Mouse (Mus musculus) heart, postnatal 10 days (tissue): Measurements from ENCODE around the gene Olfr655. TPM values are rescaled to one million over a fixed set of nuclear protein-coding genes. Genes with fewer than 3 reads are reported as not detected.

ENCODE experiments used
- DNase-seq, 2 experiments: peaks; one replicate each; pipeline ENCODE4 v3.0.0; 2021
- intact Hi-C: fragments of 180-260 bp; cut with DNase I; formaldehyde crosslinking; loops from one replicate; pipeline ENCODE4 v1.15.1; 2025
- total RNA-seq, 2 experiments: library from RNA; stranded (reverse); gene quantifications; 2 replicates each; pipeline ENCODE4 v1.2.3; 2021

Olfr655 gene
- total RNA-seq, result not detected

DNA sequence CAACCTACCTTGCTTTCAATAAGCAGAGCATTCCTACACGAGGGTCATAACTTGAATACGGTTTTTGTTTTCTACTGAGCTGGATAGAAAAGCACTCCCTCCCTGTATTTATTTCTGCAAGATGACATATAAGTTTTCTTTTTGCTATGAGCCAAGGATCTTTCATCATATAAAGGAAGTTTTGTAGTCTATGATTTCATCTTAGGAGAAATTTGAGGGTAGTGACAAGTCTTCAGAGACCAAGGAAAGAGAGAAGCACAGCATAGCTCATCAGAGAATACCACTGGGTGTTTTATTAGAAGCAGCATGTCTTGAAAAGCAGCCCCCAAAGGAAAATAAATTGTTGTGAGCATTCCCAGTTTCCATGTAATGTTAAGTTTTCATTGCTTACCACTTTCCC lies at the start of gene Olfr655:
Olfr655 (minus strand) TSS at position 101 of the 400 bp plus-strand sequence.
- intact Hi-C loops, result loop anchor here (5.0 kb wide), 1 partner anchor 154 kb away; no protein-coding TSS in a partner anchor
- DNase-seq, result no peak

DNA sequence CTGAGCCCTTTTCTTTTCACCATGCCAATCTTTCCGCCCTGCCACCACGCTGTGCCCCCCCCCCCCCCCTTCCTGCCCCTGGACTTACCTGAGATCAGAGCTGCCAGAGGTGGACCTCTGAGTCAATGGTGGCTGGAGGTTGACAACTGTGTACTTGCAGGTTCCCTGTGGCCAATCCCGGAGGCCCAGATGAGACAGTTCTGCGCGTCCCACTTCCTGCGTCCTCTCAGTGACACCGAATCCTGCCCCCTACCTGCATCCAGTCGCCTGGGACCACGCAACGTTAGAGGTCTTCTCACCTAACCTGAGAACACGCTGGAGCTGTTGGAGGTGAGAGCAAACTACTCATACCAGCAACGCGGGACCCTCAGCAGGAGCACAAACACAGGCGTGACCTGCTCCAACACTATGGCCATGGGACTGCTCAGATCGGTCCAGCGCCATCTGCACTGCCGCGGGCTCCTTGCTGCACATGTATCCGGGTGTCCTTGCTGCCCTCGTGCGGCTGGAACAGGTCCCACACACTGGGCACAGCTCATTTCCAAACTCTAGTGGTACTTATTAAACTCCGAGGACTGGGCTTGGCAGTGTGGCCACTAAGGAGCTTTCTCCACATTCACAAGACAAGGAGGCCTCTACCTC lies 45.4 kb upstream of the Olfr655 start, which contains the start of gene Olfr658:
Olfr658 (minus strand) TSS at position 465 of the 642 bp plus-strand sequence.
- intact Hi-C loops, result no loop called here
- DNase-seq, result peak; percentile 16 to 35

DNA sequence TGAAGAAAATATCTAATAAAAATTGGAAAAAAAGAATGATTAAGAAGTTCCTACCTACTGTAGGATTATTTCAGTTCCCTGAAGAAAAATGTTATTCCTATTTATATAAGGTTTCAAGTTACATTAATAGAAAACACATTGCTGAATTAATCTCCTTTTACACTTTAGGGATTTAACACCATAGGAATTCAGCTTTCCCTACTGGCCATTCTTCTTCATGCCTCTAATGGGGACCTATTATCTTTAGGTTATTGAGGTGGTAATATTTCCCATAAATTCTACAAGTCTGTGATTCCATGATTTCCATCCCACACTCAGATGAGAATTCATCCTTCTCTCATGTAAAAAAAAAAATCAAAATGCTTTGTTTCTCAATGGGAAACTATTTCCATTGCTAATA lies 22.9 kb upstream of the Olfr655 start, which contains the start of gene Olfr657:
Olfr657 (plus strand) TSS at position 301 of the 400 bp plus-strand sequence.
- intact Hi-C loops, result no loop called here
- no peak for DNase-seq

DNA sequence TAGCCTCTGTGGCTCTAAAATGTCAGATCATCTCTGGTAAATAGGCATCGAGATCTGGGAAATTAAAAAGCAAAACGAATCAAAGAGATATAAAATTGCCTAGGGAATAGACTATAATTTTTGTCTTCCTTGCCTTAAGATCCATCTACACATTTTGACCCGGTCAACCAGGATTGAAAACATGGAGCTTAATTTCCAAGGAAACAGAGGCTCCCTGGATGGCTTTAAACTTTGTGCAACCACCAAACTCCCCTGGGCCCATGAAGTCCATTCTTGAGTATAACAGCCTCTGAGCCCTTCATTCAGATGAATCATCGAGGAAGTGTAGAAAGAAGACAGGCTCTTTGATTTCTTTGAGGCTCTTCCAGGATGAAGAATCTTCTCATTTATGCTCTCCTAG lies 12.1 kb upstream of the Olfr655 start, which contains the start of gene Olfr656:
Olfr656 (plus strand) TSS at position 301 of the 400 bp plus-strand sequence.
- intact Hi-C loops, result no loop called here
- no peak for DNase-seq

DNA sequence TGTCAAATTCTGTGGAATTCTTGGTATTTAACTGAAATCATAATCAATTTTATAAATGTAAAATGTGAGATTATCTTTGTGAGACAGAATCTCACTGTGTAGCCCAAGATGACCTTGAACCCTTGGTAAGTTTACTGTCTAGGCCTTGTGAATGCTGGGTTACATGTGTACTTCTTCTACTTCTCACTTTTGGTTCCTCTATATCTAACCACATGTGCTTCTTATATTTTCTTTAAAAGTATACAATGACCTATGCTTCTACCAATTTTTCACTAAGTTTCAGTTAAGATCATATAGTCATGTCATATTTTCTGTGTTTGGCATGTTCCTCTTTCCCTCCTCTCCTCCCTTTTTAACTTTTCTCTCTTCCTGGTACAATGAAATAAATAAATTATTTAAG lies 3.1 kb upstream of the Olfr655 start:
- no peak for DNase-seq
- intact Hi-C loops, result loop anchor here (5.0 kb wide), 1 partner anchor 157 kb away; no protein-coding TSS in a partner anchor

DNA sequence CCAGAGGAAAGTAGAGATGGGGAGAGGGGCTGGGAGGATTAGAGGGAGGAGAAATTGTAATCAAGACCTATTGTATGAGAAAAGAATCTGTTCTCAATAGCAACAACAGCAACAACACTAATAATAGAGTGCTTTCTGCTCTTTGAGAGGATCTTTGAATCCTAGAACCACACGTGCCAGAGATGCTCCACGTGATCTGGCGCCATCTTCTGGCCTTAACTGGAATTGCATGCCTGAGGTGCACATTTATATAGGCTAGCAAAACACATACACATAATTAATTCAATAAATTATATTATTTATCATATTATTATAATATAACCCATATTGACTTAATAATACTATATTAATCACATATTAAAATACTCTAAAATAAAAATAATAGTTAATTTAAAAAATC lies 1.6 kb upstream of the Olfr655 start:
- intact Hi-C loops, result loop anchor here (5.0 kb wide), 1 partner anchor 156 kb away; no protein-coding TSS in a partner anchor
- DNase-seq, result peak; percentile 7 to 31

DNA sequence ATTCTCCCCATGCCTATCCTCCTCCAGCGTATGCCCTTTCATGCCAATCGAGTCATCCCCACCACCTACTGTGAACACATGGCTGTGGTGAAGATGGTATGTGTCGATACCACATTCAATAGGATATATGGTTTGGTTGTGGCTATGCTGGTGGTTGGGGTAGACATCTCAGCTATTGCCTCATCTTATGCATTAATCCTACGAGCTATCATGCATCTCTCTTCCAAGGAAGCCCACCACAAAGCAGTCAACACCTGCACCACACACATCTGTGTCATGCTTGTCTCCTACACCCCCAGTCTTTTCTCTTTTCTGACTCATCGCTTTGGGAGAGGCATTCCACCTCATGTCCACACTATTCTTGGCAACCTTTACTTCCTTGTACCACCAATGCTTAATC lies 13.3 kb downstream of the Olfr655 start:
- DNase-seq, result no peak
- intact Hi-C loops, result no loop called here

DNA sequence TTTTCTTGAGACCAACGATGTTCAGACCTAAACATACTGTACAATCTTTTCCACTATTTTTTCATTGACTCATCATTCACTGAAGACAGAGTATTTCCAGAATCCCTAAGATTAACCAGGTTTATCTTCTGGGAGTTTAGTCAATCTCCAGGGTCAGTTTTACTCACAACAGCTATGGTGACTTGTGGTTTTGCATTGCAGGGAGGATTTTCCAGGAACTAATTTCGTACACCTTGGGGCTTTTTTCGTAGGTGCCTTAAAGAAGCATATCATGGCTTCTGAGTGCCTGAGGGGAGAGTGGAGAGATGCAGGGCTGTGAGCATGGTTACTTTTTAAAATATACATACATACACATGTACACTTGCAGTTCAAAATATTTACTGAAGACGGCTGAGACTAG lies 14.9 kb downstream of the Olfr655 start, which contains the start of gene Olfr654:
Olfr654 (plus strand) TSS at position 301 of the 400 bp plus-strand sequence.
- intact Hi-C loops, result no loop called here
- DNase-seq, result no peak

DNA sequence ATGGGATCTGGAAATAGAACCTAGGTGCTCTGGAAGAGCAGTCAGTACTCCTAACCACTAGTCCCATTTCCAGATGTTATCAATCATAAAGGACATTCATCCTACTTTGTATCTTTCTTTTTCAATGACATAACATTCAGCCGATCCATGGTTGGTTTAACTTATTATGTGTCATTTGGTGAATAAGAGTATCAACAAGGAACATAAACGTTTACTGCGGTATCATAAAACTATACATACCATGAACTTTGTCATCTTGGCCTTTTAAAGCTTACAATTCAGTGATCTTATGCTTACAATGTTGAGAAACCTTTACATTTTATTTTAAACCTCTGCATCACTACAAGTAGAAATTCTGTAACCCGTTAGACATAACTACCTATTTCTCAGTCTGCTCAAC lies 20.1 kb downstream of the Olfr655 start:
- intact Hi-C loops, result no loop called here
- DNase-seq, result no peak

DNA sequence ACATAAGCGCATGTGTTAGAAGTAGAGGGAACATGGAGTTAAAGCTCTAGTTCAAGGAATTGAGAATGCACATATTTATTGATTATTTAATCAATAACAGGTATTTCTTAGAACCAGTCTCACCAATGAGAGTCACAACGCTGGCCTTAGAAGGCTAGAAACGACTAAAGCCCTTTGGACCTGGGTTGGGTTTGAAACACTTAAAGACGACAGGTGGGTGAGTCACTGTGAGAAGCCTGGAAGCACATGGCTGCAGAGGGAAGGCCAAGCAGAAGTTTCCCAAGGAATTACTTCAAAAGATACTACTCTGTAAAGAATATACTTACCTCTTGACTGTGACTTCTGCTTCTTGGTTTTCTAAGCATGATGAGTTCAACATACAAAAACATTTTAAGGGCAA lies 20.7 kb downstream of the Olfr655 start:
- DNase-seq, result no peak
- intact Hi-C loops, result no loop called here

DNA sequence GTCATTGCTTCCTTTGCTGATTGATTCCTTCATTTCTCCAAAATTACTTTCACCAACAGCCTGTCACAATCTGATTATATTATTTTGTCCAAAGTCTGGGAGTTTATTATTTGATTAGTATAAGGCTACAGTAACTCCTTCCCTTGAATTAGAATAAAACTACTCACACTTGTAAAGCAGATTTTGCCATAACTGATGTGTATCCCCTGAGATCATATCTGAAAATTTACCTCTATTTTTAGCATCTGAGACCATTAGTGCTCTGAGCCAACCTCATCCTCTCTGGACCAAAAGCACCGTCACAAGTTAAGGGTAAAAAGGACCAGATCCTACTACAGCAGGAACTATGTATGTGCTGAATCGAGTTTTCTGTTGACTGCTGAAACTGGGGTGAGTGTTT lies 24.6 kb downstream of the Olfr655 start, which contains the start of gene Olfr653:
Olfr653 (plus strand) TSS at position 301 of the 400 bp plus-strand sequence.
- DNase-seq, result no peak
- intact Hi-C loops, result no loop called here

DNA sequence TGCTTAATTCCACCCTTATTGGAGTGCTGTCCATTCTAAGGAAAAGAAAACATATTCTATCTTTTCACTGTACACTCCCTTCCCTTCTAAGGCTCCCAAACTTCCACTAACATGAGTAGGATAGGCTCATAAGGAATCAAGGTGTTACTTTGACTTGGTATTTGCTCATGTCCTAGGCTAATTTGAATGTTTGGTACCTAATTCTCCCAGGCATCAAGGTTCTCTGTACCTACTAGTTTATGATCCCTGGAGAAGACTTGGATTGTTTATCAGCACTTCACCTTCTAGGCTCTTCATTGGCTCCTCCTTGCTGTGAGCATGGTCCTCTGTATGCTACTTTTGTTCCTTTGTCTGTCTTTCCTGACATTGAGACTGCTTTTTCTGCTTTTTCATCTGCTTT lies 41.0 kb downstream of the Olfr655 start, which contains the start of gene Olfr652:
Olfr652 (plus strand) TSS at position 301 of the 400 bp plus-strand sequence.
- DNase-seq, result no peak
- intact Hi-C loops, result no loop called here

DNA sequence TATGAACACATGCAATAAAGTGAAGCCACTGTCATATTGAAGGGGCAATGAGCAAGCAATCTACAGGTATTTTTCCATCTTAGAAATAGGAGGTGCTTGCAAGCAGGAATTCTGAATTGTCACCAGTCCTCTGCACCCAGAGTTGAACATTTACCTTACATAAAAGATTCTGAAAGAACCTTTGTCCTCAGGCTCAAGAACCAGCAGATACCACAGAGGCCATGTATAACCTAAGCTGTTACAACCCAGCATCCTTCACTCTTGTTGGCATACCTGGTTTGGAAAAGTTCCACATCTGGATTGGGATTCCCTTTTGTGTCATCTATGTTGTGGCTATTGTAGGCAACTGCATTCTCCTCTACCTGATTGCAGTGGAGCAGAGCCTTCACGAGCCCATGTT lies 48.9 kb downstream of the Olfr655 start:
- no peak for DNase-seq
- intact Hi-C loops, result no loop called here

DNA sequence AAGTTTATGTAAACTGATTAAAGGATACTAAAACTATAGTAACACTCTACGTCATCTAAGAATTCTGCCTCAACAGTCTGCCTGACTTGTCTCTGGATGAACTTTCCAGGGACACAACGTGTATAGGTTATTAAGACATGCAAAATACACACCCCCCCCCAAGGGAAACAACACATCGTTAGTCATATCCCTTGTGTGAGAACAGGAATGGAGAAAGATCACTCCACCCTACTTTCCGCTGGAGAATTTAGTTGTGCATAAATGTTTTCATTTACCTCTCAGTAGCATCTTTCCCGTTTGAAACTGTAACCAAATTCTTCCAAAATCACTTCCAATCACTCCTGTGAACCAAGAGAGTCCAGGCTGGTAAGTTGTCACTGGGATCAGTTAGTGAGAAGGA lies 51.7 kb downstream of the Olfr655 start, which contains the start of gene Olfr651:
Olfr651 (plus strand) TSS at position 301 of the 400 bp plus-strand sequence.
- no peak for DNase-seq
- intact Hi-C loops, result no loop called here

Other genes starting within 250 kb of the Olfr655 start
- gene Trim12c, start 248.4 kb downstream of the Olfr655 start, total RNA-seq, result 1 to 10 TPM; 4.5 to 4.9 TPM
- not detected for gene Trim30b, start 231.9 kb downstream of the Olfr655 start, total RNA-seq
- not detected for gene Trim30c, start 200.9 kb downstream of the Olfr655 start, total RNA-seq
- gene Trim30a, start 136.6 kb downstream of the Olfr655 start, total RNA-seq, result 1 to 10 TPM; 1.6 to 2.5 TPM
- gene Trim30d, start 93.9 kb downstream of the Olfr655 start, total RNA-seq, result under 1 TPM; 0.26 to 0.67 TPM
- gene Olfr651, start 51.6 kb downstream of the Olfr655 start, total RNA-seq, result not detected
- not detected for gene Olfr652, start 40.9 kb downstream of the Olfr655 start, total RNA-seq
- gene Olfr653, start 24.5 kb downstream of the Olfr655 start, total RNA-seq, result not detected
- not detected for gene Olfr654, start 14.8 kb downstream of the Olfr655 start, total RNA-seq
- not detected for gene Olfr656, start 12.2 kb upstream of the Olfr655 start, total RNA-seq
- gene Olfr657, start 23.0 kb upstream of the Olfr655 start, total RNA-seq, result not detected
- gene Olfr658, start 45.5 kb upstream of the Olfr655 start, total RNA-seq, result not detected
- gene Olfr659, start 65.0 kb upstream of the Olfr655 start, total RNA-seq, result not detected
- not detected for gene Olfr661, start 84.7 kb upstream of the Olfr655 start, total RNA-seq
- not detected for gene Usp17le, start 175.7 kb upstream of the Olfr655 start, total RNA-seq
- gene Usp17lb, start 240.8 kb upstream of the Olfr655 start, total RNA-seq, result not detected